Mouse (Mus musculus) natural killer cell, adult 2 months (primary cell): ENCODE measurements at regions not wholly inside any gene's neighbourhood (a gene's known extent, or its start where the extent isn't known, plus 50 kb on each side); places are given as distances from the start of the nearest gene placed in this dataset.
A peak's percentile ranks its signal among the peaks of the same experiment; 100 is the strongest.
"Not testable (repeated sequence)": the region's sequence is repeated elsewhere in the genome, so short reads cannot be mapped to it uniquely, and the experiment has no call there.

Experiments used
- DNase-seq, 2 experiments: peaks; one replicate each; pipeline ENCODE4 v3.0.0; 2022; ENCODE audit warnings: low spot score in 2 of 2

DNA sequence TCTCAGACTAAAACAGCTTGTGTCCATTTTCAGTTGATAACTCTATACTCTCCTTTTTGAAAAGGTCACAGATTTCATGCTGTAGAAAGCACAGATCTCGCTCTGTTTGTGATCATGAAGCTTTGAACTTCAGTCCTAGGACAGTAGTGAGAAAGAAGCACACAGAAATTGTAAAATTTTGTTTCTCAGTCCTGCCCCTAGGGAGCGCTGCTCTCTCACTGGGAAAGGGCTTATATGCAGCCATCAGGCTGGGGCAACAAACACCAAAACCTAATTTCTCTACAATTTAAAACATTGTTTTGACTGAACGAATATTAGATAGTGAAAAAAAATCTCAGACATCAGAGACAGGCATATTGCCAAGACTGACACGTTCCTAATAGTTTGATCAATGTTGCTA, 534.7 kb upstream of the Olfr1507 start:
- DNase-seq = not testable (repeated sequence)

DNA sequence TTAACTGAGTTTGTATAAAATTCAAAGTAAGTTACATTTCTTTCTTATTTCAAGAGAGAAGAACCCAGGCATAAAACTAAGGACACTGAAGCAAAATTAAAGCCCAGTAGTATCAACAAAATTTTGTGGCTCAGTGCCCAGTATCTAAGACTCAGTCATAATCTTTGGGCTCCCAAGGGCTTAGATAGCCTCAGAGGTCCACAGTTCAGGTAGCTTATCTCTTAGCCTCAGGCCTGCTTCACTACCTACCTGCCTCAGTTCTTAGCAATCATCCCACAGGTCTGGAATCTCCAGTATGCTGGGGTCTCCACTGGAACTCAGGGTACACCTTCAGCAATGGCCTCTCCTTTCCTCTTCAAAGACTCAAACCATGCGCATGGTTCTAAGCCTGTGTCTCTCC, 531.4 kb upstream of the Olfr1507 start:
- not testable (repeated sequence) for DNase-seq

DNA sequence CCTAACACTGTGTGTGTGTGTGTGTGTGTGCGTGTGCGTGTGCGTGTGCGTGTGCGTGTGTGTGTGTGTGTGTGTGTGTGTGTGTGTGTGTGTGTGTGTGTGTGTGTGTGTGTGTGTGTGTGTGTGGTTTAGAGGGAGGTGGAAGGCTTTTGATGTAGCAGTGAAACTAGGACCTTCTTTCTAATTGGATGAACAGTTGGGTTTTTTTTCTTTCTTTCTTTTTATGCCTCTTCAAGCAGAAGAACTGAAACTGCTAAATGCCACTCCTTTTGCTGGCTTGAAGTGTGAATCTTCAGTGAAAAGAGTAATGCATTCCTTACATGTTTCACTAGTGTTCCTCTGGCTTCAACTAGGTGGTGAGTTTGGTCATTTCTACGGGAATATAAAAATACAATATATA, 524.6 kb upstream of the Olfr1507 start:
- not testable (repeated sequence) for DNase-seq

DNA sequence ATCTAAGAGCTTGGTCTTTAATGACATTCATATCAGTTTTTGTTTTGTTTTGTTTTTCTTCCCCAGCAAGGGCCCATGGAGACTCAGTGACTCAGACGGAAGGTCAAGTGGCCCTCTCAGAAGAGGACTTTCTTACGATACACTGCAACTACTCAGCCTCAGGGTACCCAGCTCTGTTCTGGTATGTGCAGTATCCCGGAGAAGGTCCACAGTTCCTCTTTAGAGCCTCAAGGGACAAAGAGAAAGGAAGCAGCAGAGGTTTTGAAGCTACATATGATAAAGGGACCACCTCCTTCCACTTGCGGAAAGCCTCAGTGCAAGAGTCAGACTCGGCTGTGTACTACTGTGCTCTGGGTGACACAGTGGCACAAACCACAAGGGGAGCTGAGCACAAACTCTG, 512.2 kb upstream of the Olfr1507 start:
- DNase-seq = not testable (repeated sequence)

DNA sequence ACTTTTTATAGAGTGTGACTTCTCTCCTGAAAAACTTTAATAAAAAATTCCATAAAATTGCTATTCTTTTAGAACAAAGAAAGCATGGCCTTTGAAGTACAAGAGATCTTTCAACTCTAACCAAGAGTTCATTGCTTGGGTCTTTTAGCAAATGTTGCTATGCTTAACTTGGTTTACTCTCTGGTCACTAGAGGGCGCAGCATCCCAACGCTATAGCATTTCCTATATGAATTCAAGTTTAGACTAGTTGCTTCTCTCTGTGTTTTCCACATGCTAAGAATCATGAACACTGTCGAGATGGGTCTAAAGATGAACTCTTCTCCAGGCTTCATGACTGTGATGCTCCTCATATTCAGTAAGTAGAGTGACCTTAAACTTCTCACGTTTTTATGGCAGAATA, 511.8 kb upstream of the Olfr1507 start:
- not testable (repeated sequence) for DNase-seq

DNA sequence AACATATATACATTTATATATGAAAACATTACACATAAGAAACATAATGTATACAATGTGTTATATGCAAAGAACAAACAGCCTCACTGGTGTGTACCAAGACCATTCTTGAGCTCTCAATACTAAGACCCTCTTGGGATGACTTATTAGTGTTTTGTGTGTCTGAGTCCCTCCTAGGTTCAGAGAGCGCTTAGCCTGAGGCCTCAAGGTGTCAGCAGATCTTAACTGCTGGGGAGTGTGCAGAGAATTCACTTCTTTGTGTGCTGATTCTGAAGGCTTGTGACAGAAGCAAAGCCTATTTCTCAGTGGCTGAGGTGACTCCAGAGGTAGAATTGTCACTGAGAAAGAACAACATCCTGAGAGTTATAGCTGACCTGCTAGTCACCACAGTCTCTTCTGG, 505.7 kb upstream of the Olfr1507 start:
- DNase-seq = not testable (repeated sequence)

DNA sequence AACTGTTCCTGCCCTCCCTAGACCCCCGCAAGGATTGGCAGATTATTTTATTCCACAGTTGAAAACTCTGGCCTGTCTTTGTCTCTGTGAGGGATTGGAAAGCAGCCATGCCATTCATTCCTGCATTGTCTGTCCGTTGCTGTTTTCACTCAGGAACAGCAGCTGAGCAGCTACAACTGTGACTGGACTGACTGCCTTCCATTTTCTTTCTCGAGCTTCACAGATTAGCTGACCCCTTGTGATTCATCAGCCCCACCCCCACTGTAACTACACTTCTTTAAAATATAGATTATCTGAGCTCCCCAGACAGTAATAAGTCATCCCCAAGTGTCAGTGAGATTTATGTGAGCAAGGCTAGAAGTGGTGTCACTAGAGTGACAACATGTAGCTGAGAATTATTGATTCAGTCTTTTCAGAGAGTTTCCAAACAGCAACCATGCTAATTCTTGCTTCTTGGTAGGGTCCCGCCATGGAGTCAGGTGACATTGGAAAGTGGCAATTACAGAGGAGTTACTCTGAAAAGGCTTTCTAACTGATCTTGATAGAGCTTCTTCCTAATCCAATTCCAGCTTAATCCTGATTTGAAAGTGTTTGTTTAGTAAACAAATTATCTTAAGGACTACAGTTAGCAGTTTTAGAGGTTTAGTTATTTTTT, 496.7 kb upstream of the Olfr1507 start:
- not testable (repeated sequence) for DNase-seq

DNA sequence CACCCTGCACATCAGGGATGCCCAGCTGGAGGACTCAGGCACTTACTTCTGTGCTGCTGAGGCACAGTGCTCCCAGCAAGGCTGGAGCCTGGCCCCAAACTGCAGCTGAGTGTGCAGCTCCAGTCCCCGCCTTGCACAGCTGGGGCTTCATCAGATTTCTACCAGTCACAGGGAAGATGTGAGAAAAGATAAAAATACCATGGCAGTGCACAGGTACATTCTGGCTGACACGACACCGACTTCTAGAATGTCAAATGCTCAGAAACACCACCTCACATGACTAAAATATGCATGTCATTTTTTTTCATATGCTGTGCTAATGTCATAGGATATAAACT, 495.7 kb upstream of the Olfr1507 start:
- not testable (repeated sequence) for DNase-seq

DNA sequence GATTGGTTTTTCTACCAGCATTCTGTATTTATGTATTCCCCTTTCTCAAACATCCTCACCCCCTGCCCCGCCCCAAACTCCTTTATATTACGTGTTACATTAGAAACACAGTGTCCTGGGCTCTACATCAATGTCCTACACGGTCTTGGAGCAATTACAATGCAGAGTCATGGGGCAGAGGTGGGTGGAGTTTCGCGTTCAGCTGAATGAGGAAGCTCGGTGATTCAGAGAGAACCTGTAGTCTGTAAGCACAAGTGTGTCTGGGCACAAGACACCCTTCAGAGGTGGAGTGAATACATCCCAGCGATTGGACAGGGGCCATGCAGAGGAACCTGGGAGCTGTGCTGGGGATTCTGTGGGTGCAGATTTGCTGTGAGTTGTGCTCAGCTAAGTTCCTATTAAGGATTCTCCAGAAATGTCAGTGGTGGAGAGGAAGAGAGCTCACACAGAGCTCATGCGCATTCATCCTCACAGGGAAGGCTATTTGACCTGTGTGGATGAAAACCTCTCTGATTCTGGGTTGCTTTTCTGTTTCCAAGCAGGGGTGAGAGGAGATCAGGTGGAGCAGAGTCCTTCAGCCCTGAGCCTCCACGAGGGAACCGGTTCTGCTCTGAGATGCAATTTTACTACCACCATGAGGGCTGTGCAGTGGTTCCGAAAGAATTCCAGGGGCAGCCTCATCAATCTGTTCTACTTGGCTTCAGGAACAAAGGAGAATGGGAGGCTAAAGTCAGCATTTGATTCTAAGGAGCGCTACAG, 495.2 kb upstream of the Olfr1507 start:
- DNase-seq = not testable (repeated sequence)

DNA sequence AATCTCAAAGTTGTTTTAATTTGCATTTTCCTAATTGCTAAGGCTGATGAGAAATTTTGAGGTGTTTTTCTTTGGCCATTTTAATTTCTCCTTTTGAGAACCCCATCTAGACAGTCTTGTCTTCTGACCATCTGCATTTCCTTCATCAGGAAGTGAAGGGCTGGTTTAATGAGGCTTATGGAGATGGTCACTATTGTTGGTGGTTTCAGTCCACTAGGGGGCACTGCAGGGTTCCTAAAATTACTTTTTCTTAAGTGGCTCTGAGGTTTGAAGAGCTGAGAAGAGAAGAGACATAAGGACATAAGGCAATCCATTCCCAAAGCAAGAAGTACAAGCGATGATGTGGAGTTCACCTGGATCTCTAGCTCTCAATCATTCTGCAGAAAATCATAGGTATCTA, 494.4 kb upstream of the Olfr1507 start:
- DNase-seq = not testable (repeated sequence)

DNA sequence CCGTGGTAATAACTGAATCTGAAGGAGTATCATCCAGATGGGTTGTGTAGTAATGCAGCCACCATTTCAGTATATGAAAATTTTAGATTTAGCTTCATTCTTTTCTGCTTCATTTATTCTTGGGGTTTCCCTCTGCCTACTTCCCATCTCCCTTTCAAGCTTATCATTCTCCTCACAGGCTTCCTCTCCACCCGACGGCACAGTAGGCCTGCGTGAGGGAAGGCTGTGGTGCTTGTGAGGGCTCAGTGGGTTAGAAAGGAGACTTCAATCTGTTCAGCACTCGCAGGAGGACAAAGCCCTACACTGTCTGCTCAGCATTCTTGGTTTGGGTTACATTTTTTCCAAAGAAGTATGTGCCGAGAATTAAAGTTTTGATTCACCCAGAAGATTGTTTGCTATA, 493.0 kb upstream of the Olfr1507 start:
- not testable (repeated sequence) for DNase-seq

DNA sequence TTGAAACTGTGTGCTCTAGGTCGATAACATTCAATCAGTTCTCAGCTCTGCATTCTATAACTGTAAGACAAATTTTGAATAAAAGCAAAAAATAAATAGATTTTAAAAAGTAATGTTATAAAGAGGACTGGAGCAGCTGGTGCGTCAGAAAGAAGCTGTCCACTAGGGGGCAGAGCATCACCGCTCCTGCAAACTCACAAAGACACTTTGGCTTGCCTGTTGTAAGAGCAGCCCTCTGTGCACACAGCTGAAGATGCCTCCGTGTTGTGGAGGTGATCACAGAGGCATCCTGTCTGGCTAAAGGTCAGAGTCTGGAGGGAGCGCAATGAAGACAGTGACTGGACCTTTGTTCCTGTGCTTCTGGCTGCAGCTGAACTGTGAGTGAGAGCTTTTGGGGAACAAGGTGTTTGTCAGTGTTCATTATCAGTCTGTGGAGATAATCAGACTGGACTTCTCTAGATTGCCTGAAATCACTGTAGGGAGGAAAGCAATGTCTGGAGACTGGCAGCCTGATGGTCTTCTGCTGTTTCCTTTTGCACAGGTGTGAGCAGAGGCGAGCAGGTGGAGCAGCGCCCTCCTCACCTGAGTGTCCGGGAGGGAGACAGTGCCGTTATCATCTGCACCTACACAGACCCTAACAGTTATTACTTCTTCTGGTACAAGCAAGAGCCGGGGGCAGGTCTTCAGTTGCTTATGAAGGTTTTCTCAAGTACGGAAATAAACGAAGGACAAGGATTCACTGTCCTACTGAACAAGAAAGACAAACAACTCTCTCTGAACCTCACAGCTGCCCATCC, 476.9 kb upstream of the Olfr1507 start:
- DNase-seq = not testable (repeated sequence)

DNA sequence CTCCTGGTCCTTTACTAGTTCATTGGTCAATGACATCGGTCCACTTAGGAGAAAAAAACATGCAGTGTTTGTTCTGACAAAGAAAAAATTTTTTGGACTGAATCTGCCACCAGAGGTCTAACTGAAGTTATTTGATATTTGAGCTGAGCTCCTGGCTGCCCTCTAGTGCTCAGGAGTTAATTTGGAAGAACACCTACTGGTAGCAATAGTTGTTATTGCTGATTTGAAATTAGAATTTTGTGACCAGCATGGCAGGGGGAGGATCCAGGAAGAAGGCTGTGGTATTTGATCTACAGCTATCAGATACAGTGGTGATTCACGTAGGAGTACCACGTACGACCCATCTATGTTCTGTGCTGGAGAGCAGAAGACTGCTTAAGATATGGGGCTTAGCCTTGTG, 466.6 kb upstream of the Olfr1507 start:
- DNase-seq = not testable (repeated sequence)

DNA sequence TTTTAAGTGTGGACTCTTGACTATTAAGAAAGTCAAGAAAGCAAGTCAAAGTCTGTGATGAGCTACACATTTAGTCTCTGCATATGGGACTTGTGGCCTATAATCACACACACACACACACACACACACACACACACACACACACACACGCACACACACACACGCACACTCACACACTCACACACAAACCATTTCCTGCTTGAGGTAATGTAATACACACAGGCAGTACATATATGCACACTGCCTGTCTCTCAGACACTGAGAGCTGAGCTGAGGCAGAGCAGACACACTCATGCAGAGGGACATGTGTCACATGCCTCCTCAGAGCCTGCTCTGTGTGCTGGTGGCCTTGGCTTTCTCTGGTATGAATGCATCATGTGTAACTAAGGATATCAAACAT, 461.0 kb upstream of the Olfr1507 start:
- peak in 1 of 2 experiments; percentile 0 for DNase-seq

DNA sequence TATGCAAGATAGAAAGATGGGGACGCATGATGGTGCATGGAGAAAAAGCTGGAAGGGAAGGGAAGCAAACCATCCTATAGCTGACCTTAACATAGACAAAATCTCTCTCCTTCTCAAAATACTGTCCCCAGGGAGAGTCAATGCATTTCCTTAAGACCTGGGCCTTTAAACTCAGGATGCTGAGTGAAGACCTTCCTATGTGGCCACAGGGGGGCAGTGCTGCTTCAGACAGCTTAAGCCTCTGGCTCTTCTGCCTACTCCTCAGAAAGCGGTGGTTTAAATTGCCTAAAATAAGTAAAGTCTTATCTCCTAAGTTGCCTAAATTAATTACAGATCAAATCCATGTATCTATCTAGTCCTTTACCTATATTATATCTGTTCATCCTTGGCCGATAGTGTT, 449.4 kb upstream of the Olfr1507 start:
- DNase-seq = not testable (repeated sequence)

DNA sequence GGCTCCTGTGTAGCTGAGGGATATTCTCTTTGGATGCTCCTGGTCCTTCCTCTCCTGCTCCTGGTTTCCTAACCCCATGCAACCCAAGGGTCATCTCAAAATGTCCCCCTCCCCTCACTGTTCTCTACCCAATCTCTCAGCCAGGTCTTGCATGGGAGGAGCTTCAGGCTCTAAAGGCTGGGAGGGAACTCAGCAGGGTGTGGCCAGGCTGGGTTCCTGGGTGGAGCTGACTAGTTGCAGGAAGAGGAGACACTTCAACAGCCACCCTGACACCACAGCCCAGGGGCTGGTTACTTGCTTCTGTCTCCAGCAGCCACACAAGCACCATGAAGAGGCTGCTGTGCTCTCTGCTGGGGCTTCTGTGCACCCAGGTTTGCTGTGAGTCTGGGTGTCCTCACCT, 446.9 kb upstream of the Olfr1507 start:
- DNase-seq = not testable (repeated sequence)

DNA sequence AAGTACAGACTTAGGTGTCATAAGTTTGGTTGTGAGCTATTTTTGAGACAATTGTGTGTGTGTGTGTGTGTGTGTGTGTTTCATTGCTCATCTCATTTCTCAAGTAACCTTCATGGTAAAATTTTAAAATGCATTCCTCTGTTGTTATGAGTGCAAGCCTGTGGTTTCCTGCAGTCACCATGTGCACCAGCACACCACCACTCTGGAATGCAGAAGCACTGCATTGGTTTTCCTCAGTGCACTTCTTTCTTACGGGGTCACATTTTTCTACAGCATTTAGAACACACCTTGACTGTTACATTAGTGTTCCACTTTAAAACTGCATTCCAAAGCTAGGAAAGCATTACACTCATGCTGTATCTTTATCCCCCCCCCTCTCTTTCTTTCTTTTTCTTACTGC, 446.2 kb upstream of the Olfr1507 start:
- not testable (repeated sequence) for DNase-seq

DNA sequence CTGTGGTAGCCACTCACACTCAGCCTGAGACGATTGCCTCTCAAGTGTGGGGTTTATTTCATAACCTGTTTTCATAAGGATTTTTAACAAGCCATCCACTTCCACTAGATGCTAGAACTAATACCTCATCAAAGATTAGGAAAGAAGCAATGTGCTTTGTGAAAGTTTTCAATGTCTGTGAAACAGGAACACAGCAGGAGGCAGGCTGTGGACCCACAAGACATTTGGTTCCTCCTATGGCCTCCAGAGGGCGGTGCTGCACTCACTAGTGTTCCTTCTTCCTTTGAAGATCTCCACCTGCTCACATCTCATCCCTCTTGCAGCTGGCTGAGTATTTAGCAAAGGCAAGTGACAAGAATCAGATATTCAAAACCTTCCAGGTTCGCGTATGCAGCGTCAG, 424.6 kb upstream of the Olfr1507 start:
- not testable (repeated sequence) for DNase-seq

DNA sequence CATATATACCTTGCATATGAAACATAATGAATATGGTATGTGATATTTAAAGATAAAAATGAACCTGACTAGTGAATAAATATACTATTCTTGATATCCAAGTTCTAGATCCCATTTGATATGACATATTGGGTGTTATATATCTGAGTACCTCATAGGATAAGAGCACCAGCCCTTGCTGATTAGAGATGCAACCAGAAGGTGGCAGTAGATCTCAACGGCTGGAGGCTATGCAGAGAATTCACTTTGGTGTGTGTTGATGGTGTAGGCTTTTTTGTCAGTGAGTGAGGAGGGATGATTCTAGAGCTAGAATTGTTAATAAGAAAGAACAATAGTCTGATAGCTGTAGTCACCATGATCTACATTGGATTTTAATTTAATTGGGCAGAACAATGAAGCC, 418.3 kb upstream of the Olfr1507 start:
- not testable (repeated sequence) for DNase-seq

DNA sequence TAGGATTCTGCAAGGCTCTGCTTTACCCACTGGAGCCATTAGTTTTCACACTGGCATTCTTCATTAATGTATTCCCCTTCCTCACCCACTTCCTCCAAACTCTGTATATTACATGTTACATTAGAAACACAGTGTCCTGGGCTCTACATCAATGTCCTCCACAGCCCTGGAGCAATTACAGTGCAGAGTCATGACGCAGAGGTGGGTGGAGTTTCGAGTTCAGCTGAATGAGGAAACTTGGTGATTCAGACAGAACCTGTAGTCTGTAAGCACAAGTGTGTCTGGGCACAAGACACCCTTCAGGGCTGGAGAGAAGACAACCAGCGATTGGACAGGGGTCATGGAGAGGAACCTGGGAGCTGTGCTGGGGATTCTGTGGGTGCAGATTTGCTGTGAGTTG, 404.1 kb upstream of the Olfr1507 start:
- not testable (repeated sequence) for DNase-seq

DNA sequence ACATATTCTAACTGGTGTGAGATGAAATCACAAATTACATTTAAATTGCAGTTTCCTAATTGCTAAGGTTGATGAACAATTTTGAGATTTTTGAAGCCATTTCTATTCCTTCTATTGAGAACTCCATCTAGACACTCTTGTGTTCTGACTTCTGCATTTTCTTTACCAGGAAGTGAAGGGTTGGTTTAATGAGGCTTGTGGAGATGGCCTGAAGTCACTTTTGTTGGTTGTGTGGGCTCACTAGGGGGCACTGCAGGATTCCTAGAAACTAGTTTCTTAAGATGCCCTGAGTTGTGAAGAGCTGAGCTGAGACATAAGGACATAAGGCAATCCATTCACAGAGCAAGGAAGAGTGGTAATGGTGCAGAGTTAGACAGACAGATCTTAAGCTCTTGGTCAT, 402.8 kb upstream of the Olfr1507 start:
- DNase-seq = not testable (repeated sequence)

DNA sequence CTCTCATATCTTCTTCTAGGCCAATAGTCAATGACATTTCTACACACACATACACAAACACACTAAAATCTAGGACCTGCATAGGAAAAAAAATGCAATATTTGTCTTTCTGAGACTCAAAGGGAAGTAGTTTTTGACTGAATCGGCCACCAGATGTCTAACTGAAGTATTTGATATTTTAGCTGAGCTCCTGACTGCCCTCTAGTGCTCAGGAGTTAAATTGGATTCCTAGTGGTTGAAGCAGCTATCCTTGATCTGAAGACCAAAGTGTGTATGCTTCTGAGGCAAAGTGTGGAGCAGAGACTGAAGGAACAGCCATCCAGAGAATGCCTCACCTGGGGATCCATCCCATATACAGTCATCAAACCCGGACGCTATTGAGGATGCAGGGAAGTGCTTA, 384.4 kb upstream of the Olfr1507 start:
- not testable (repeated sequence) for DNase-seq

DNA sequence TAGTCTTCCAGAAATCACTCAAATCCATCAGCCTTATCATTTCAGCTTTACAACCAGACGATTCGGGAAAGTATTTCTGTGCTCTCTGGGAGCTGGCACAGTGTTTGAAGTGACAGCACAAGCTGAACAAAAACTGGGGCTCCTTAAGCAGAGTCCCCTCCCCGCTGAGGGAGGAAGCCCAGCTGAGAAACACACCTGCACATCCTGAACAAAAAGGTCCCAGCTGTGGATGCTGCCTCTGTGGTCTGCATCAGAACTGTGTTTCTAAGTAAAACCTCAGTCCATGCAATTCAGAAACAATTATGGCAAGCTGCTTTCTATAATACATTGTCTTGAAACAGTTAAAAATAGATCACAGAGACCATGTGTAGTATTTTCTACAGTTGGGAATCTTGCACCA, 368.3 kb upstream of the Olfr1507 start:
- DNase-seq = not testable (repeated sequence)
